Mouse (Mus musculus) forebrain, embryonic 14.5 days (tissue): ENCODE results near the gene Podxl2. TPM values are rescaled to one million over a fixed set of nuclear protein-coding genes. Genes with fewer than 3 reads are reported as not detected.

Experiments
- ATAC-seq: fragments of 200-750 bp; cut with Nextera tagmentation; 2 replicates; pipeline ENCODE4 v1.8.0; 2017; ENCODE audit warnings: mild to moderate bottlenecking, moderate library complexity
- DNase-seq: peaks from one replicate; pipeline ENCODE4 v3.0.0-alpha.2; 2015; ENCODE audit warnings: low spot score
- H3K27ac ChIP-seq: fragments of 300-500 bp; sonication (generic); 2 replicates; pipeline ENCODE4 v1.5.1; 2014; ENCODE audit warnings: low read depth, mild to moderate bottlenecking, control low read depth, low read length, moderate library complexity
- H3K27me3 ChIP-seq: fragments of 300-500 bp; sonication (generic); replicated peaks from 2 replicates; pipeline ENCODE4 v1.6.1; 2014; ENCODE audit warnings: low read length, control low read depth, mixed read lengths; ENCODE audit not compliant: control insufficient read depth, insufficient read depth
- H3K36me3 ChIP-seq: fragments of 300-500 bp; sonication (generic); 2 replicates; pipeline ENCODE4 v1.6.1; 2014; ENCODE audit warnings: low read length, control low read depth; ENCODE audit not compliant: control insufficient read depth, insufficient read depth
- H3K4me1 ChIP-seq: fragments of 300-500 bp; sonication (generic); 2 replicates; pipeline ENCODE4 v1.6.1; 2014; ENCODE audit warnings: antibody characterized with exemption, low read length, control low read depth; ENCODE audit not compliant: control insufficient read depth, insufficient read depth
- H3K4me2 ChIP-seq: fragments of 300-500 bp; sonication (generic); 2 replicates; pipeline ENCODE4 v1.6.1; 2014; ENCODE audit warnings: mild to moderate bottlenecking, control low read depth, low read length
- H3K4me3 ChIP-seq: fragments of 300-500 bp; sonication (generic); 2 replicates; pipeline ENCODE4 v1.5.1; 2014; ENCODE audit warnings: low read depth, low read length, control low read depth
- H3K9ac ChIP-seq: fragments of 300-500 bp; sonication (generic); 2 replicates; pipeline ENCODE4 v1.6.1; 2014; ENCODE audit warnings: mild to moderate bottlenecking, low read length, control low read depth, moderate library complexity
- H3K9me3 ChIP-seq: fragments of 300-500 bp; sonication (generic); replicated peaks from 2 replicates; pipeline ENCODE4 v1.6.1; 2016; ENCODE audit warnings: low read length, control low read depth, mixed read lengths; ENCODE audit not compliant: control insufficient read depth
- WGBS: fragments of 180-500 bp; shearing (Covaris S2); extraction: QIAGEN DNeasy Blood & Tissue Kit; methylation state at CpG from one replicate; pipeline ENCODE4 v1.1.7; 2014; 5-methylcytosine and 5-hydroxymethylcytosine counted together
- polyA plus RNA-seq: library from polyadenylated mRNA; unstranded; fragments of >200 nt; fragmentation: Nextera tagmentation; extraction: Ambion mirVana; gene quantifications from 2 replicates; pipeline ENCODE4 v1.2.1, GENCODE M21; 2014

Gene Podxl2
- polyA plus RNA-seq, 1 experiment from 2014 or later = 334 TPM

- no peak for ATAC-seq
- DNase-seq = no peak
- Histone ChIP-seq H3K9me3 (no peaks in the 10 kb centered on the region), H3K9ac (no peak overlapping the region), H3K4me1 (no peaks in the 10 kb centered on the region), H3K36me3 (peaks cover 90% of the 10 kb centered on the region), H3K27ac (no peak overlapping the region), H3K4me2 (no peak overlapping the region), H3K4me3 (no peak overlapping the region), H3K27me3 (no peaks in the 10 kb centered on the region)
- WGBS = 79% methylated on average over 7 of the region's 7 CpGs
These were observed 16.5 kb downstream of the Podxl2 start for GRCm38 (mm10) chr6:88858341-88858740.

GRCm38 (mm10) chr6:88857830-88858229 is 17.0 kb downstream of the Podxl2 start:
- no peak for ATAC-seq
- no peak for DNase-seq
- Histone ChIP-seq H3K27me3 (no peaks in the 10 kb centered on the region), H3K4me2 (no peak overlapping the region), H3K27ac (no peak overlapping the region), H3K9me3 (no peaks in the 10 kb centered on the region), H3K4me3 (no peak overlapping the region), H3K36me3 (peaks cover 89% of the 10 kb centered on the region), H3K9ac (no peak overlapping the region), H3K4me1 (no peaks in the 10 kb centered on the region)
- 91% methylated on average over 6 of the region's 6 CpGs for WGBS

DNA sequence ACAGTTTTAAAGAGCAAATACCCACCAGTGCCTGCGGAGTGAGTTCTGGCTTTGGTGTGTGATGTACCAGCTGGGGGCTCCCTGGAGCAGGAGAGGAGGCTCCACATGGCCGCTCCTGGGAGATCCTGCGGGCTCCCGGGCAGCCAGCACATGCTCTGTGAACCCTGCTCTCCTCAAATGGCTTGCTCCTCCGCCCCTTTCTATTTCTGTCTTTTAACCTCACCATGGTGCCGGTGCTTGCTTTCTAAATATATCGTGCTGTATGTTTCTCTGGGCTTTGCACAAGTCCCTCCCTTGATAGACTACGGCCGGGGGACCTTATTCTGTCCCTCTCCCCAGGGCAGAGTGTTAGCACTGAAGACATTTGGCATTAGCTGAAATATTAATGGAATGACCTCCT is 17.6 kb downstream of the Podxl2 start:
- no peaks in the 10 kb centered on the region for H3K27me3 ChIP-seq
- no peak overlapping the region for H3K9ac ChIP-seq
- no peaks in the 10 kb centered on the region for H3K4me1 ChIP-seq
- no peak overlapping the region for H3K27ac ChIP-seq
- H3K36me3 ChIP-seq = peaks cover 88% of the 10 kb centered on the region
- no peaks in the 10 kb centered on the region for H3K9me3 ChIP-seq
- H3K4me2 ChIP-seq = no peak overlapping the region
- ATAC-seq = no peak
- DNase-seq = no peak
- 53% methylated on average over 9 of the region's 9 CpGs for WGBS
- H3K4me3 ChIP-seq = no peak overlapping the region

DNA sequence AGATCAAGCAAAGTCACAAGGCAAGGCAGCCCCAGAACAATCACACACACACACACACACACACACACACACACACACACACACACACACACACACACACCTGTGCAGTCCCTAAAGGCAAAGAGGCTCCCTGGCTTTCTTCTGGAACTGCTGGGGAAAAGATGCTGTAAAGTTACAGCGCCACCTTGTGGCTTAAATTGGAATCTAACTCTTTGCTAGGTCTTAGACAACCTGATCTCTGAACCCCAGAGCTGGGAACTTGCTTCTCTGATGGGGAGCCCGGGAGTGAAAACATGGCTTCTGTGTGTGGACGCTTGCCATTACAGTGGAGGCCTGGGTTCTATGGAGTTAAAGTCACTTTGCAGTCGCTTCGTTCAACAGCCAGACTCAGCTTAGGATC is 19.2 kb downstream of the Podxl2 start:
- no peak overlapping the region for H3K4me3 ChIP-seq
- no peaks in the 10 kb centered on the region for H3K27me3 ChIP-seq
- no peak overlapping the region for H3K9ac ChIP-seq
- no peak overlapping the region for H3K4me2 ChIP-seq
- 23% methylated on average over 5 of the region's 5 CpGs for WGBS
- DNase-seq = peak; percentile 82
- no peaks in the 10 kb centered on the region for H3K9me3 ChIP-seq
- peaks cover 77% of the 10 kb centered on the region for H3K36me3 ChIP-seq
- no peaks in the 10 kb centered on the region for H3K4me1 ChIP-seq
- no peak overlapping the region for H3K27ac ChIP-seq
- ATAC-seq = 0 out of 2 replicates have a peak, but pooled peaks have one; percentile 32

GRCm38 (mm10) chr6:88854509-88854908 is 20.3 kb downstream of the Podxl2 start:
- 84% methylated on average over 5 of the region's 5 CpGs for WGBS
- Histone ChIP-seq H3K9ac (no peak overlapping the region), H3K9me3 (no peaks in the 10 kb centered on the region), H3K4me1 (no peaks in the 10 kb centered on the region), H3K4me3 (no peak overlapping the region), H3K27me3 (no peaks in the 10 kb centered on the region), H3K27ac (no peak overlapping the region), H3K36me3 (peaks cover 76% of the 10 kb centered on the region), H3K4me2 (no peak overlapping the region)
- no peak for ATAC-seq
- no peak for DNase-seq

DNA sequence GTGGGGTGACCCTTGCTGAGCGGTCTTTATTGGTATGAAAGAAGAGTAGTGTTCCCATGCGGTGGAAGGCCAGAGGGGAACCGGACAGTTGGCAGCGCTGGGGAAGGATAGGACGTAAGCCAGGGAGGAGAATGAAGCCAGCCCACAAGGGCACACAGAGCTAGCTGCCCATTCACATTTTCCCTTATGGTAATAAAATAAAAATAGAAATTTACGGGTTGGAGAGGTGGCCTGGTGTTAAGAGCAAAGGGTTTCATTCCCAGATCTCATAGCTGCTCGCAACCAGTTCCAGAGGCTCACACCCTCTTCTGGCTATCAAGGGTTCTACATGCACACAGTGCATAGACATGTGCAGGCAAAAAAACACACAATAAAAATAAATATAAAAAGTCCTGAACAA is 24.8 kb downstream of the Podxl2 start:
- H3K27me3 ChIP-seq = no peaks in the 10 kb centered on the region
- H3K36me3 ChIP-seq = peaks cover 83% of the 10 kb centered on the region
- no peak overlapping the region for H3K9ac ChIP-seq
- WGBS = 89% methylated on average over 7 of the region's 7 CpGs
- ATAC-seq (no peak), DNase-seq (no peak)
- no peak overlapping the region for H3K27ac ChIP-seq
- no peaks in the 10 kb centered on the region for H3K9me3 ChIP-seq
- no peaks in the 10 kb centered on the region for H3K4me1 ChIP-seq
- H3K4me3 ChIP-seq = no peak overlapping the region
- no peak overlapping the region for H3K4me2 ChIP-seq

DNA sequence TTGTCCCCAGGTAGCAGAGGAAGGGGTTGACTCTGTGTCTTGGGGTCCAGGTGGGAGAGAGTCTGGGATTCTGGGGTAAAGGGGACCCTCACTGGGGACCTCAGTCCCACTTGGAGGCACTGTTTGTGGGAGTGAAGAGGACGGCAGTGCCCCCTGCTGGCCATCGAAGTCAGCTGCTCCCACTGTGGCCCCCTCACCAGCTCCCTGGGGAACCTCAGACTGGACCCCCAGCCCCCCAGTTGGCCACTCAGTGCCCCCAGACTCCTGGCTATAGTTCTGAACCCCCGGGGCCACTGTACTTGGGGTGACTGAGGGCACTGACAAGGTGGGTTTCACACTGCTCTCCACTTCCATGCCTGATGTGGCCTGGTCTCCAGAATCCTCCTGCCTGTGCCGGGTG is 25.6 kb downstream of the Podxl2 start:
- WGBS = 44% methylated on average over 4 of the region's 4 CpGs
- Histone ChIP-seq H3K36me3 (peaks cover 83% of the 10 kb centered on the region), H3K4me2 (no peak overlapping the region), H3K27me3 (no peaks in the 10 kb centered on the region), H3K9ac (no peak overlapping the region), H3K4me1 (no peaks in the 10 kb centered on the region), H3K4me3 (no peak overlapping the region), H3K9me3 (no peaks in the 10 kb centered on the region), H3K27ac (no peak overlapping the region)
- no peak for DNase-seq
- ATAC-seq = no peak

GRCm38 (mm10) chr6:88847571-88847970 is 27.3 kb downstream of the Podxl2 start:
- DNase-seq = no peak
- 76% methylated on average over 2 of the region's 2 CpGs for WGBS
- ATAC-seq = no peak
- H3K4me1 ChIP-seq = no peaks in the 10 kb centered on the region
- no peak overlapping the region for H3K9ac ChIP-seq
- no peaks in the 10 kb centered on the region for H3K27me3 ChIP-seq
- H3K4me2 ChIP-seq = no peak overlapping the region
- H3K4me3 ChIP-seq = no peak overlapping the region
- peaks cover 76% of the 10 kb centered on the region for H3K36me3 ChIP-seq
- no peak overlapping the region for H3K27ac ChIP-seq
- H3K9me3 ChIP-seq = no peaks in the 10 kb centered on the region

GRCm38 (mm10) chr6:88844901-88845565 is 29.8 kb downstream of the Podxl2 start:
- Histone ChIP-seq H3K4me1 (peaks cover 5% of the 10 kb centered on the region), H3K36me3 (peaks cover 62% of the 10 kb centered on the region), H3K9ac (no peak overlapping the region), H3K27ac (no peak overlapping the region), H3K27me3 (no peaks in the 10 kb centered on the region), H3K4me3 (no peak overlapping the region), H3K9me3 (no peaks in the 10 kb centered on the region), H3K4me2 (no peak overlapping the region)
- no peak for ATAC-seq
- DNase-seq = no peak
- 87% methylated on average over 7 of the region's 7 CpGs for WGBS
